Mouse (Mus musculus): ENCODE results near the gene Gm48552. TPM values are rescaled to one million over a fixed set of nuclear protein-coding genes. Genes with fewer than 3 reads are reported as not detected.

Gm48552 gene
- total RNA-seq, 2 experiments from 2014 or later, result 2.8 to 5.4 TPM

DNA sequence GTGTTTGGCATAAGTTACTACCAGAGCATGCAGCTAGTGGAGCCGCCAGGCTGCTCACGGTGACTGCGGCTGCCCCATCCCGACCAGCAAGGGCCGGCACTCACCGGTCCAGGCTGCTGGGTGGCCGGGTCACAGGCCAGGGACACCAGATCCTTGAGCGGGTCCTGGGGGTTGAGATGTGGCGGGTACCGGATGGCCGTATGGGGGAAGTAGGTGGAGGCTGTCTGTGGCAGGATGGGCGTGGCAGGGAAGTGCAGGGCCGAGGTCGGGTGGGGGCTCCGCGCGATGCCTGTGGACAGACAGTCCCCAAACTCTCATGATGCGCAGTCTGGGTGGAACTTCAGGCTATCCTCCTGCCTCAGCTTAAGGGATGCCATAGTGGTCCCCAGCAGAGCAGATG lies 15.9 kb downstream of the Gm48552 start:
- no peak for DNase-seq (ENCODE audit: low spot score in 2 of 2)

DNA sequence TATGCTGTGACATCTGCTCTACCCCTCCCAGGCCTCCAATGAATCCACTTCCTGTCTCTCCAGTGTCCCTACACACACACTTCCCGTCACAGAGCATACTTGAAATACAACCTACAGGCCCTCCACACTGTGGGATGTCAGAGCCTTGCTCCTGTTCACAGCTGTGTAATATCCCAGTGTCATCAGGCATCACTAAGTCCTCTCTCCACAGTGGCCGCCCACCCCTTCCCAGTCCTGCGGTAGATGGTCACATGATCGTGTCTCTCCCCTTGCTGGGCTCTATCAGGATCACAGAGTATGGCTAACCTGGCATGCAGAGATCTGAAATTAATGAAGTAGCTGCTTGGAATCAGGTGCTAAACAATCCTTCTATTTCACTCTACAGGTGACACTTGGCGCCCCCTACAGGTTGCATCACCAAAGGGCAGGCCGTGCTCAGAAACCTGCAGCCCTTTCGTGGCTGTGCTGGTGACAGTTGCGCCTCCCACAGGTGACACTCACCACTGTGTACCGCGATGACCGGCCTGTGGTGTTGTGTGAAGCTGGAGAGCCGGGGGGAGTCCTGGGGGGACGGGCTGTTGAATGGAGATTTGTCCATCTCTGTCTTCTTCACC lies 16.9 kb downstream of the Gm48552 start:
- peak in 1 of 2 experiments; percentile 64 for DNase-seq (ENCODE audit: low spot score in 2 of 2)

DNA sequence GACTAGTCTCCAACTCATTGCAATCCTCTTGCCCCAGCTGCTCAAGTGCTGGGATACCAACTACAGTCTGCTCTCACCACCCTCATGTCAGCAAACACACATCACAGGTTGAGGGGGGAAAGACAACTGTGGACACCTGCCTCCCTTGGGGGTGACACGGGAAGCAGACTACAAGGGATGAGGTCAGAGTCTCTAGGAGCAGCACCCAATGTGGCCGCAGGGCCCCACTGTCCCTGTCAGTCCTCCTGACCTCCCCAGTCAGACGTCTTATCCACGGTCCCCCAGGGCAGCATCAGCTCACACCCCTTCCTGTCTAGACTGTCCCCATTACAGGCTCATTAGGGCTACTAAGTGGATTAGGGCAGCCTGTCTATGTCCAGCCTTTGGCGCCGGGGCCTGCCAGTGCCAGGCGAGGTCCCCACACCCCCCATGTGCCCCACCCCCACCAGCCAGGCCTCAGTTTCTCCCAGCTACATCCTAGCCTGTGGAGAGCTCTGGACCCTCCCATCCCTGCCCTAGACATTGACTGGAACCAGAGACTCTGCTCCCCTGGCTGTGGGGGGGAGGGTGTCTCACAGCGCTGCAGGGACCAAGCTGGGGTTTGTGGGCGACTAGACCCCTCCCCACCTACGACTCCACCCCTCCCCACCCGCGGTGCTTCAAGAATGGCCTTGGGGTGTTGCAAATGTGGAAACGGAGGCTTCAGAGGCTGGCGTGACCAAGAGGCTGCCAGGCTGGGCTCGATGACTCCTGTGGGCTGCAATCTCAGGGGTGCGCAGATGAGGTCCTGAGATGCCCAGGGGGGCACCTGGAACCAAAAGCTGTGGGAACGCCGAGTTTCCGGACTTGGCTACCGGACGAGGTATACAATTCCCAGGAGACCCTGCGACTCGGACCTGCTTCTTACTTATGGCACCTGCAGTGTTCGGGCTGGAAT lies 18.0 kb downstream of the Gm48552 start:
- DNase-seq (ENCODE audit: low spot score in 2 of 2), result no peak

DNA sequence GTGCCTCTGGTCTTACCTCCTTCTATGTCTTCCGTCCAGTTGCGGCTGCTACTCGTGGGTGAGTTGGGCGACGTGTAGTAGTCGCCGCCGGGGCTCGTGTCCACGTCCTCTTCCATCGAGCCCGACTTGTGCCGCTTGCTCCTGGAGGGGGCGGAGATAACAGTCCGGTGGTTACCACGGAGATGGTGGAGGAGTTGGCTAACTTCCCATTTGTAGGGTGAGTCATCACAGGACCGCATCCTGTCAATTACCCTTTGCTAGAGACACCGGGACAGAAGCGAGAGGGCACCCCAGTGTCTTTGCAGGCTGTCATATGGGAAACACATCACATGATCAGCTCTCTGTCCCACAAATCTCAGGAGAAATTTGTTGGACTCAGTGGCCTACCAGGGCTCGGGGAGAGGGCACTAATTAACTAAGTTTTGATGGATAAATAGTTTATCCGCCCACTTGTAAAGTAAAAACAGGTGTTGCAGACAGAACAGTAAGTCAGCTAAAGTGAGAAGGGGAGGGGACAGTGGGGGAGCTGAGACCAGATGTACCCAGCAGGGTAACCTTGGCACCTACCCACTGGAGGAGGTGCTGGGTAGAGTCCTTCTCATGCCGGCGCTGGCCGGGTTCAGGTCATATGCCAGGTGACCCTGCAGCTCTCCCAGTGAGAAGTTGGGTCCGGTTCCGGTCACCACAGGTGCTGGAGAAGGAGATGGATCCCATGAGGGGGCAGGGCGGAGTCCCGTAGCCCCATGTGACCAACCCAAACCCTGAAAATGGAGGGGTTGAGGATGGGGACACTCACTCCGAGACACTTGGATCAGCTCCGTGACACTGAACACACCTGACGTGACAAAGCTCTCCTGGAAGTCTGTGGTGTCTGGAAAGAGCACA lies 19.0 kb downstream of the Gm48552 start:
- DNase-seq (ENCODE audit: low spot score in 2 of 2), result peak in 1 of 2 experiments; percentile 73

DNA sequence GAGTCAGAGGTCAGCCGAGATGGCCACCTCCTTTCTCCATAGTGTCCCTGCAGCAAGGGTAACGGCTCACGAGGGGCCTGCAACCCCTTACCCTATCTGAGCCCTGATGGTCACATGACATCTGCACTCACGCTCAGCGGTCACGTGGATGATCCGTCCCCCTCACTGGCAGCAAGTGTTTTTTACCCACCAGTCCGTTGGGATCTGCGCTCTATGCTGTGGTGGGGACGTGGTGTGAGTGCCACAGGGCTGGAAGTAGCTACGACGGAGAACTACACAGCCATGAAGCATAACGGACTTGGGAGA lies 19.6 kb downstream of the Gm48552 start:
- DNase-seq (ENCODE audit: low spot score in 2 of 2), result no peak

DNA sequence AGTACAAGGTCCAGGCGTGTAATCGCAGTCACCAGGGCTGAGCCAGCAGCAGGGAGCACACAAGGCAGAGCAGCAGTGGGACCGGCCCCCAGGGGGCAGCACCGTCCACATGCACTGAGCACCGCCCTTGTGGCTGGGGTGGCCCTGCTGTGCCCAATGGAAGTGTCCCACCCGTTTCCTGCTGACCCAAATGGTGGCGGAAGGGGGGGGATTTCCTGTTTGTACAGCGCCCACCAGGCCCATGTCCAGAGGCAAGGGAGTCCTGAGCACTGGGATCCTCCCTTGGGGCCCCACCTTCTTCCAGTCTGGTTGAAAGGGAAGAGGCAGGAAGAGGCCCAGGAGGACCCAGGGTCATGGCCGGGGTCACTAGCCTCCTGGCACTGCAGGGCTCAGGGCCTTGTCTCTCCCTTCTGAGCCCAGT lies 20.1 kb downstream of the Gm48552 start:
- peak in 1 of 2 experiments; percentile 58 for DNase-seq (ENCODE audit: low spot score in 2 of 2)

DNA sequence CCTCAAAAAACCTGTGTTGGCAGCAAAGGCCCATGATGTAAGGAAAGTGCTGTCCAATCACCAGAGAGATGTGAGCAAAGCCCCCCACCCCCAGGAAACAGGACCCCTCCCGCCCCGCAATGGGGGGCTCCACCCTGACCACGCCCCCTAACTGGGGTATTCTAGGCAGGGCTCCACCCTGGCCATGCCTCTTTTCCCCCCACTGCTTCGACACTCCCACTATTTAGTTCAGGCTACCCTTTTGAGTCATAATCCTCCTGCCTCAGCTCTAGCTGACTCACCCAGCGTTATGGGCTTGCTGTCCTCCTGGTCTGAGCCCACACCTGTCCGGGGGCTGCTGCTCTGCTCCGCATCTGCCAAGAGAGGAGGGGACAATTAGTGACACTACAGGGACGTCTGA lies 20.5 kb downstream of the Gm48552 start:
- DNase-seq (ENCODE audit: low spot score in 2 of 2), result no peak

DNA sequence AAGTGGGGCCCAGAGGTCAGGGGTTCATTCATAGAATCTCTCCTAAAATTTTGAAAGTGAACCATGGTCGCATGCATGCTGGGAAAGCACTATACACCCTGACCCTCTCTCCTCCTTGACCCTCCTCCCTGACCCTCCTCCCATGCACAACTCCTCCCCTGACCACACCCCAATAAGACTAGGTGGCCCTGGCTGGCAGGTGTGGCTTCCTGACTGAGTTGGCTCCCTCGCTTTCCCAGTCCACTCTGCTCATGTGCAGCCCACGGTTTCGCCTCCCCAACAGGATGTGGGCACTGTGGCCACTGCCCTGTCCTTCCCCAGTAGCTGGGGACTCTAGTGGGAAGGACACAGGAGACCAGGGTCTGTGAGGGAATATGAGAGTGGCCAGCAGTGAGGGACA lies 21.5 kb downstream of the Gm48552 start:
- DNase-seq (ENCODE audit: low spot score in 2 of 2), result no peak

DNA sequence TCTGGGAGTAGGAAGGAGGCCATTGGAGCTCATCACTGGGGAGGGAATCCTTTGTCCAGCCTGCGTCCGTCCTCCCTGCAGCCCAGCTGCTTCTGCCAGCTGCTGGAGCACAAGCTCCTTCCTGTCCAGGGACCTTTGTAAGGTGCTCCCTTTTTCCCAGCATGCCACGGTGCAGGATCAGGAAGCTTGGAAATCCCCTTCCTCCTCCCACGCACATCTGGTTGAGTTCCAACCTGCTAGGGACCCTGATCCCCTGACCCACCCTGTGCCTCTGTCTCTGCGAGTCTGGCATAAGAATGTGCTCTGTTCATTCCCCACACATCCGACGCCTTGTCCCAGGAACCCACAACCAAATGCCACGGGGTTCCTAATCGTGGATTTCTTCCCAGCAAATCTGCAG lies 22.2 kb downstream of the Gm48552 start:
- no peak for DNase-seq (ENCODE audit: low spot score in 2 of 2)

DNA sequence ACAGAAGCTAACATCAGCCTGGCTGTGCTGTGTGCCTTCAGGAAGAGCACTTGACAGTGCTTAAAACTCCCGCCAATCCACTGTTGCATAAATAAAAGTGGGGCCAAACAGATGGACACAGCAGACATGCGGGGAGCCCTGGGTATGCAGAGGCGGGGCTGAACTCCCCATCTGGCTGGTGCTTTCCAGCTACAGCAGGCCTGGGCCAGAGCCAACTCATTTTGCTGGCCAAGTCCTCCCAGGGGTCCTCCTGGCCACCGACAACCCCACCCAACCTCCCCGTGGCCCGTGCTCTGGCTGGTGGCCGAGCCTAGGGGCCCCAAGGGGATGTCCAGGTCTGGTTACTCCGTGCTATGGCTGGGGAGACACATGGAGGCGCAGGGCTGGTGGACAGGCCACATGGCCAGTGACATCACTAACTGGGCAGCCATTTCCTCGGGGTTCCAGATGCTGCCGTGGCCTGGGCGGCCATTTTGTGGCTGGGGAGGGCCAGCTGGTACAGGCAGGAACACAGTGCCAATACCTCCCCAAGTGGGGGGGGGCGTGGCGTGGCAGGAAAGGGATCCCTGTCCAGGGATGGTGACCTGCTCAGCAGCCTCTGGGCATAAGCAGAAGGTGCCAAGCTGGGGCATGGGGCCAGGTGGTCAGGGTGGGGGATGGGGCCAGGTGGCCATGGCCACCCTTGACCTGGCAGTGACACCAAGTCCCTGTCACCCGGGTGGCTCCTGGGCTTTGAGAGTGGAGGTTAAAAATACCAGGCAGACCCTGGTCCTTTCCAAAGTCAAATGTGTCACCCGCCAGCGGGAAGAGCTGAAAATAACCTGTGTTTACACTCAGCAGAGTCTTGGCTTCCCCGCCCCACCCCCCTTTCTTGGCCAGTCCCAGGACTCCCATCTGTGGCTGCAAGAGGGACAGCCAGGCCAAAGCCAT lies 22.9 kb downstream of the Gm48552 start:
- peak in 1 of 2 experiments; percentile 70 for DNase-seq (ENCODE audit: low spot score in 2 of 2)

DNA sequence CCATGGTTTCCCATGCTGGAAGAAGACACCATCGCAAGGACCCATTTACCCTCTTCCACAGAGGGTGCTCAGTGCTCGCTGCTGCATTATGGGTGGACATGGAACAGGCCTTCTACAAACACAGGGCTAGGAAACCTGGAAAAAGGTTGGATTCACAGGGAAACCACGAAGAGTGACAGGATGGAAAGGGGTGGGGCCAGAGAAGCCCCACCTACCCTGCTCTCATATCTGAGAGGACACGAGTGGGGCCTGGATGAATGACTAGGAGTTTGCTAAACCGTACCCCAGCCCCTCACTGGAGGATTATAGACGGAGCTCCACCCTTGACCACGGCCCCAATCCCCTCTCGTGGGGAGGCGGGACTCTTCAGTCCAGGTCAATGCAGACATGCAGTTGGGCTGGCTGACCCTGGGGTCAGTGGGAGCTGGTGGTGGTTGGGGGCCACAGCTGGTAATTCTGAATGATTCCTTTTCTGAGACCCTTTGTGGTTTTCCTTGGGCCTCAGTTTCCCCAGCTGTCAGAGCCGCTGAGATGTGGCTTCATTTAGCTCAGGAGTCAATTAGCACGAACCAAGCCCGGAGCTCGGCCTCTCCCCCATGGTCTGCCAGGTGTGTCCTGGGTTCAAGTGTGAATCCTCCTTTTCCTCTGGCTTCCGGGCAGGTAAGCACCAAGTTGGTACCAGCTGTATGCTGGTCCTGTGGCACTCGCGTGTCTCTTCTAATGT lies 23.9 kb downstream of the Gm48552 start:
- no peak for DNase-seq (ENCODE audit: low spot score in 2 of 2)

DNA sequence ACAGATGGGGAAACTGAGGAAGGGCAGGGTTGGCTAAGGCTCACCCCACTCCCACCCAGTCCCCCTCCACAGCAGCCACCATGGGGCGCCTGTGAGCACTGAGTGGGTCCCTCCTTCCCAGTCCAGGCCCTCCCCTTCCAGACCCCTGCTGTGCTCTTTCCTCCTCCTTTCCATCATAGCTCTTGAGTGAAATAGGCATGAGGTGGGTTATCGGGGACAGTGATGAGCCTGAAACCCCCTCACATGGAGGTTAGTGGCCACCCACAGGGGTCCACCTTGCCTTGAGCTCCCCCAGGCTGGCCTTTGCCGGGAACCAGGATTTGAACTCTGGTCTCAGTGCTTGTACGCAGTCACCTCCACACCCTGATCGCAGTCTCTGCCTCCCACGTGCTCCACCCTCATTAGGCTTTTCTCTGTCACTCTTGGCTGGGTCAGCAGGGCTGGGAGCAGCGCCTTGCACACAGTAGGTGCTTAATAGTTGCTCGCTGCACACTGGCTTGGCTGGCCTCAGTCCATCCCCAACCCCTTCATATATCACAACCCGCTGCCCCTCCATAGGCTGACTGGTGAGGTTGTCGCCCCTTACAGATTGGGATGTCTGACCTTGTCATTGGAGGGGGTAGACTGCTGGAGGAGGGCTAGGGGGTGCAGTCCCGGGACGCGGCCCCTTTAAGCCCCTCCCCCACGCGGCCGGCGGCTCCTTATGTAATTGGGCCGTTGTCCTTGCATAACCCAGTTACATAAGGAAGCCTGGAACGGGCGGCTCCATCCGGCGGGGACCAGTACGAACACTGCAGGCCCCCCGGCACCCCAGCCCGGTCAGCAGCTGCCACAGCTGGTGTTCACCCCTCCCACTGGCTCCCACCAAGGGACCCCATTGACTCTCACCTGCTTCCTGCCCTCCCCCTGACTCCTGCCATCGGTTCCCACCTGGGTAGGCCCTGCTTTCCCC lies 24.8 kb downstream of the Gm48552 start:
- peak; percentile 75 to 79 for DNase-seq (ENCODE audit: low spot score in 2 of 2)

DNA sequence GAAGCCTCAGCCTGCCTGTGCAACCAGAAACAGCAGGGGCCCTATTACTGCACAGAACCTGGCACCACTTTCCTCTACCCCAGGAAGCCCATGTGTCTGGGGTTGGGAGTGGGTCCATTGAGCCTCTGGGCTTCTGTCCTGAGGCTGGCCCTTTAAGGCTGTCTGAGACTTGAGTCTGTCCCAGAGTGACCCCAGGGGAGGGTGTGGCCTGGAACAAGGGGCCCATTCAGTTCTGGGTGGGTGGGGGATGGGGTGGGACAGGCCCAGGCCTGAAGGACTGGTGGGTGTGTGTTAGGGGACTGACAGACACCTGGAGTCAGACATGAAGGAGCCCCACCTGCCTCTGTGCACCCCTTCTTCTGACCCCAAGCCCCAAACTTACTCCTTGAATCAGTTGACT lies 25.9 kb downstream of the Gm48552 start:
- DNase-seq (ENCODE audit: low spot score in 2 of 2), result no peak

DNA sequence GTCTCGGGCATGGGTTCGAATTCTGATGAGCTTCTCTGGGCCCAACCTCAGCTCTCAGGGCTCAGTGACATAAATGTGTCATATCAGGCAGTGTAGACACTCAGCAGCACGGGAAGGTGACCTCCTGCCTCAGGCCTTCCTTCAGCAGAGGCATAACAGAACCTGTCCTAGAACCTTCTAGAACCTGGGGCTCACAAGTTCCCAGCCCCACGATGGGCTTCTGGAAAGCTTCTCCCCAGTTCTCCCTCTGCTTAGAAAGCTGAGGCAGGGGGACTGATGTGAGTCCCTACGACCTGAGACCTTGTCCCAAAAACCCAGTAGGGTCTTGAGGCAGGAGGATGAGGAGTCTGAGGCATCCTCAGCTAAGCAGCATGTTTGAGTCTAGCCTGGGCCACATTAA lies 26.3 kb downstream of the Gm48552 start:
- no peak for DNase-seq (ENCODE audit: low spot score in 2 of 2)

DNA sequence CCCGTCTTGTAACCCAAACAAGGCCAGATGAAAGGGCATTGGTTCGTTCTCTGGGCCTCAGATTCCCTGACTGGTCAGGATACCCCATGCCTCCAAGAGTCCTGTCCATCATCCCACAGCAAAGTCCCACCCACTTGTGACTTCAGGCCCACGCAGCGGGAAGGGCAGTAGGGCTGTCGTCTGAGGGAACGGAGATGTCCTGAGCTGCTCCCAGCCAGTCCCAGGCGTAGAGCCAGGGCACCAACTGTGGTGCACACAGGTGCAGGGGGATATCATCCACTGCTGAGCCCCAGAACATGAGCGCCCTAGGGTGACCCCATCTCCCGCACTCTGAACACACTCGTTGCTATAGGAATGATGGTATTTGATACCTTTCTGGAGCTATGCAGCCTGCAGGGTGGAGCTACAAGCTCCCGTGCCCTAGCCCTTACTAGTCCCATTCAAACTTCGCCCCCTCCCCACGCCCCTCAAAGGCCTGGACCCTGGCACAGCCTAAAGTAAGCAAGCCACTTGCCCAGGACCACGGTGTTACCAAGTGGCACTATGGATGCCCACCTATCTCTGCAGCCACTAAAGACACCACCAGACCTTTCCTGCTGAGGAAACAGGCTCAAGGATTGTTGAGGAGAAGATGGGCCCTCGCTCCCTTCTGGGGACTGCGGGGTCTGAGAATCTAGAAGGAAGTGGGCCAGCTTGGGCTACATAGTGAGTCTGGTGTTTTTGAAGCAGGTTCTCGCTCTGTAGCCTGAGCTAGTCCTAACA lies 26.9 kb downstream of the Gm48552 start:
- DNase-seq (ENCODE audit: low spot score in 2 of 2), result no peak

DNA sequence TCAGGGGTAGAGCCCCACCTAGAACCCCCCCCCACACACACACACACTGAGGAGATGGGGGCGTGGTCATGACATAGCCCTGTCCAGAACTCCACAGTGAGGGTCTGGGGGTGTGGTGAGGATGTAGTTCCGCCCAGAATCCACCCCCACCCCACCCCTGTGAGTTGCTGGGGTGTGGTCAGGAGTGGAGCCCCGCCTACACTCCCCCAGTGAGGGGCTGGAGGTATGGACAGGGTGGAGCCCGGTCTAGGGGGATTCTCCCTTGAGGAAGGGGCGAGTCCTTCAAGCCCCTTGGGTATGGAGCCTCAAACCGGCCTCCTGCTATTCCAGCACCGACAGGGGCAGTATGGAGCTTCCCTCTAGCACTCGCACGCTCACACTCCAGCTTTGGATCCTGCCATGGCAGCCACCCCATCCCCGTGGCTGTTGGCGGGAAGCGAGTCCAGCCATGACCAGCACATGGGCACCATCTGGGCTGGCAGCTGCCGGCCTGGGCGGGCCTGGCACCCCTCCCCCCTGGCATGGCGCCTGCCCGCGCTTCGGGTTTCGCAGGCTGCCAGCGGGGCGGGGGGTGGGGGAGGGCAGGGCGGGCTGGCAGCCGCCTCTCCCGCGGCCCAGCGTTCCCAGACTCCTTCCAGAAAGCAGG lies 27.9 kb downstream of the Gm48552 start:
- DNase-seq (ENCODE audit: low spot score in 2 of 2), result peak; percentile 86 to 90
